In genomic region chr7:49334163-49334562, GRCm38 (mm10) we compare ENCODE assay signal across 18 mouse cellular contexts.
"Had no signal": no experiment of that assay in that cellular context is flagged by ENCODE, and none has a peak within 500 bp of the region (broad histone marks: within the 10 kb centered on the region; RNA-seq: fewer than 3 reads in every experiment).

No protein-coding gene starts in this region.

- H3K4me2 ChIP-seq: limb, embryonic 12.5 days; liver, embryonic 13.5 days; lung, embryonic 15.5 days; midbrain, embryonic 12.5 days had no signal

- H3K9me3 ChIP-seq: limb, embryonic 12.5 days; liver, embryonic 13.5 days; lung, embryonic 15.5 days; megakaryocyte, embryonic 14.5 days; midbrain, embryonic 12.5 days had no signal

- H3K36me3 ChIP-seq: limb, embryonic 12.5 days; liver, embryonic 13.5 days; lung, embryonic 15.5 days; midbrain, embryonic 12.5 days had no signal

- H3K9ac ChIP-seq: limb, embryonic 12.5 days; liver, embryonic 13.5 days; liver, postnatal 0 days; lung, embryonic 15.5 days; midbrain, embryonic 12.5 days had no signal

- H3K4me3 ChIP-seq: limb, embryonic 12.5 days; liver, embryonic 13.5 days; lung, embryonic 15.5 days; megakaryocyte, embryonic 14.5 days; midbrain, embryonic 12.5 days had no signal

- H3K27me3 ChIP-seq: limb, embryonic 12.5 days; liver, embryonic 13.5 days; lung, embryonic 15.5 days; megakaryocyte, embryonic 14.5 days; midbrain, embryonic 12.5 days had no signal

- H3K4me1 ChIP-seq: liver, embryonic 13.5 days; megakaryocyte, embryonic 14.5 days had no signal

- H3K27ac ChIP-seq: kidney, postnatal 0 days; limb, embryonic 12.5 days; liver, embryonic 13.5 days; lung, embryonic 15.5 days; macrophage; midbrain, embryonic 12.5 days had no signal

- DNase-seq: kidney, adult 9 months; kidney, postnatal 36 days; layer of hippocampus, adult 9-11 months; layer of hippocampus, postnatal 36 days; liver; liver, embryonic 13.5 days; liver, postnatal 0 days; lung, postnatal 14 days; right cerebral cortex, postnatal 14 days; thymus, postnatal 4 days had no signal

- ATAC-seq: intestine, postnatal 0 days; liver, postnatal 0 days; midbrain, embryonic 16.5 days had no signal
